Mouse (Mus musculus) megakaryocyte, embryonic 14.5 days (primary cell): ENCODE results near the gene Vwa5b1.

ENCODE experiments used
- FLI1 ChIP-seq: IDR thresholded peaks from 2 replicates; pipeline ENCODE4 v1.6.1; 2012; ENCODE audit warnings: low read length, inconsistent platforms, mixed read lengths
- GATA1 ChIP-seq: IDR thresholded peaks from 3 replicates; pipeline ENCODE4 v1.6.1; 2012; ENCODE audit warnings: mixed read lengths, low read length, inconsistent platforms, borderline replicate concordance

DNA sequence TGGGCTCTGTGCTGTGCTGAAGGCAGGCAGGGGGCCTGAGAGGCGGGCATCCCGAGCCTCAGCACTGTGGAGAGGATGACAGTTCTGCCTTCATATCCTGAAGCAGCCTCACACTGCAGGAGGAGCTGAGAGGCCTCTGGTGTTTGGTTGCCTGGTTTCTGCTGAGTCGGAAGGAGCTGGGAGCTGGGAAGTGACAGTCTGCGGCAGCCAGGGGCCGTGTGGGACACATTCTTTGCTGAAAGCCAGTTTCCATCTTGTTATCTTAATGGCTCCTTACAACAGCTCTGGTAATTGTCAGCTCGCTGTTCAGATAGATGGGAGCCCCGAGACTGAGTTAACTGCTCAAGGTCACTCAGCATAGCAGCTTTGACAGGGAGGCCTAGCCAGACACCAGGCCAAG is 111.9 kb downstream of the Vwa5b1 start:
- TF ChIP-seq GATA1, result no peak
- TF ChIP-seq FLI1, result no peak
